ENCODE assay signal across 1 mouse cellular context in genomic region chr4:108619587-108620341, GRCm38 (mm10).
TF ChIP-seq lines count a peak whose summit lies in the region.

TSS of gene Cc2d1b (plus strand) at chr4:108619940.

TF ChIP-seq in CH12.LX, 34 proteins besides CTCF, POLR2A, EP300 and RAD21 (continued from another document):
- TF ChIP-seq NRF1 (IDR thresholded peaks at IDR 0.05; ENCODE audit: low read depth, low read length) (peak; percentile 98), POLR2AphosphoS2 (IDR thresholded peaks at IDR 0.05; ENCODE audit: low read depth, low read length) (0 out of 2 replicates have a peak, but pooled peaks have one; percentile 71), ZMIZ1 (IDR thresholded peaks at IDR 0.05; ENCODE audit: low read depth, low read length) (peak; percentile 16; the same call in 1 of the 2 replicates), GABPA (IDR thresholded peaks at IDR 0.05; ENCODE audit: insufficient replicate concordance, low read depth, low read length) (no peak), ZNF384 (IDR thresholded peaks at IDR 0.05; ENCODE audit: low read depth, low read length) (no peak), BHLHE40 (IDR thresholded peaks at IDR 0.05; ENCODE audit: low read depth, low read length) (peak; percentile 100), KAT2A (IDR thresholded peaks at IDR 0.05; ENCODE audit: insufficient replicate concordance, low read length) (0 out of 2 replicates have a peak, but pooled peaks have one; percentile 58), CHD2 (IDR thresholded peaks at IDR 0.05; ENCODE audit: low read length) (peak; percentile 96), CHD1 (IDR thresholded peaks at IDR 0.05; ENCODE audit: low read depth, low read length) (no peak), PAX5 (IDR thresholded peaks at IDR 0.05; ENCODE audit: low read length) (no peak), JUND (conservative IDR thresholded peaks at IDR 0.05; ENCODE audit: low read depth, low read length) (no peak), MAZ (IDR thresholded peaks at IDR 0.05; ENCODE audit: low read depth, low read length) (peak; percentile 55; the same call in 1 of the 2 replicates), HCFC1 (IDR thresholded peaks at IDR 0.05; ENCODE audit: low read depth, low read length) (peak; percentile 66), MYC (IDR thresholded peaks at IDR 0.05; ENCODE audit: low read depth, low read length) (peak; percentile 87), MXI1 (IDR thresholded peaks at IDR 0.05; ENCODE audit: low read depth, low read length) (peak; percentile 85), ZC3H11A (IDR thresholded peaks at IDR 0.05; ENCODE audit: low read depth, low read length) (no peak), UBTF (IDR thresholded peaks at IDR 0.05; ENCODE audit: low read depth, low read length) (peak; percentile 55; the same call in 1 of the 2 replicates), TCF12 (IDR thresholded peaks at IDR 0.05; ENCODE audit: low read depth, low read length) (peak; percentile 83), RCOR1 (conservative IDR thresholded peaks at IDR 0.05; ENCODE audit: low read depth, low read length) (0 out of 2 replicates have a peak, but pooled peaks have one; percentile 73), SIN3A (IDR thresholded peaks at IDR 0.05; ENCODE audit: low read length) (peak; percentile 90), ZKSCAN1 (IDR thresholded peaks at IDR 0.05; ENCODE audit: borderline replicate concordance, low read depth, low read length) (no peak; the same call in 1 of the 2 replicates), USF1 (IDR thresholded peaks at IDR 0.05; ENCODE audit: low read depth, low read length) (peak; percentile 99), MAX (IDR thresholded peaks at IDR 0.05; ENCODE audit: low read length) (peak; percentile 94), ELF1 (IDR thresholded peaks at IDR 0.05; ENCODE audit: low read depth, low read length) (peak; percentile 82)
